19 mouse cellular contexts compared by ENCODE assay signal in the genomic region with DNA sequence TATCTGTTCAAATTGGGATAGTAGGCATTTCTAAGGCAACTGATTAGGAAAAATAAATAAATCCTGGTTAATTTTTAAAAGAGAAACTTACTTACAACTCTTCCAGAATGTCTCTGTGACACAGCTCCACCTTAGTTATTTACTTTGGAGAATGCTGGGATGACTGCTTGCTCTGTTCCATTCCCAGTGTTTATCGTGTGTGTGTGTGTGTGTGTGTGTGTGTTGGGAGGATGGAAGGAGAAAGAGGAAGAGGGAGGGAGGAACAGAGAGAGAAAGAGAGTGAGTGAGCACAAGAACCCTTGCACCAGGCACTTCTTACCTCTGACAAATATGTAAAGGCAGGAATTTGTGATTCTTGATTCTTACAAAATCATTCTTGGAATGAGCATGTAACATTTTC.
DNase-seq lines count a peak whose midpoint lies in the region; ATAC-seq and TF ChIP-seq lines count a peak whose summit lies in the region.
"Had no signal": no experiment of that assay in that cellular context is flagged by ENCODE, and none has a peak within 500 bp of the region (broad histone marks: within the 10 kb centered on the region; RNA-seq: fewer than 3 reads in every experiment).

No protein-coding gene starts in this region.

- no peaks in the 10 kb centered on the region for H3K9me3 ChIP-seq in heart, embryonic 10.5 days
- H3K9me3 ChIP-seq in liver, embryonic 11.5 days (ENCODE audit: control insufficient read depth, low read length), result no peaks in the 10 kb centered on the region
- no peaks in the 10 kb centered on the region for H3K9me3 ChIP-seq in intestine, embryonic 14.5 days (ENCODE audit: control insufficient read depth, low read length)
- no peaks in the 10 kb centered on the region for H3K9me3 ChIP-seq in midbrain, embryonic 13.5 days
- H3K9me3 ChIP-seq: hindbrain, embryonic 12.5 days; neural tube, embryonic 13.5 days had no signal

- no peaks in the 10 kb centered on the region for H3K36me3 ChIP-seq in heart, embryonic 10.5 days
- H3K36me3 ChIP-seq in liver, adult 2 months (ENCODE audit: control insufficient read depth, insufficient read depth, low read length), result no peaks in the 10 kb centered on the region; the same call in 1 of the 2 replicates
- no peaks in the 10 kb centered on the region for H3K36me3 ChIP-seq in liver, embryonic 11.5 days (ENCODE audit: control insufficient read depth, insufficient read depth, low read length)
- no peaks in the 10 kb centered on the region for H3K36me3 ChIP-seq in intestine, embryonic 14.5 days (ENCODE audit: control insufficient read depth, insufficient read depth, low read length)
- H3K36me3 ChIP-seq in midbrain, embryonic 13.5 days, result no peaks in the 10 kb centered on the region
- H3K36me3 ChIP-seq: hindbrain, embryonic 12.5 days; neural tube, embryonic 13.5 days had no signal

- ATAC-seq in liver, embryonic 11.5 days (replicated peaks; ENCODE audit: low FRiP score), result no peak
- ATAC-seq in intestine, embryonic 14.5 days (replicated peaks; ENCODE audit: low FRiP score, low TSS enrichment, low read depth), result no peak
- peak; percentile 59; the same call in 1 of the 2 replicates for ATAC-seq in megakaryocyte progenitor cell, adult 5-6 weeks (replicated peaks; ENCODE audit: poor library complexity)
- ATAC-seq in midbrain, embryonic 13.5 days, result no peak
- ATAC-seq: forebrain, embryonic 14.5 days had no signal

- H3K79me2 ChIP-seq in liver, adult 2 months (ENCODE audit: control insufficient read depth, insufficient read depth, low read length), result peaks cover 22% of the 10 kb centered on the region

- H3K4me3 ChIP-seq in heart, embryonic 10.5 days, result no peak overlapping the region
- H3K4me3 ChIP-seq in liver, adult 2 months (ENCODE audit: insufficient read depth, low read depth, low read length), result peak overlapping the region; percentile 52; the same call in 1 of the 2 replicates
- no peak overlapping the region for H3K4me3 ChIP-seq in liver, embryonic 11.5 days (ENCODE audit: low read depth, low read length)
- no peak overlapping the region for H3K4me3 ChIP-seq in intestine, embryonic 14.5 days (ENCODE audit: low read depth, low read length)
- no peak overlapping the region for H3K4me3 ChIP-seq in midbrain, embryonic 13.5 days (replicated peaks)
- H3K4me3 ChIP-seq: erythroblast, embryonic 14.5 days; hindbrain, embryonic 12.5 days; neural tube, embryonic 13.5 days had no signal

- H3K9ac ChIP-seq in liver, adult 2 months (ENCODE audit: low read depth, low read length), result 0 out of 2 replicates have a peak overlapping the region, but pooled peaks have one; percentile 51
- no peak overlapping the region for H3K9ac ChIP-seq in liver, embryonic 11.5 days (ENCODE audit: low read depth, low read length)
- no peak overlapping the region for H3K9ac ChIP-seq in intestine, embryonic 14.5 days (ENCODE audit: low read length)
- no peak overlapping the region for H3K9ac ChIP-seq in midbrain, embryonic 13.5 days (replicated peaks)
- H3K9ac ChIP-seq: hindbrain, embryonic 12.5 days; neural tube, embryonic 13.5 days had no signal

- DNase-seq in heart, adult 11 months, result peak; percentile 60
- no peak for DNase-seq in heart, embryonic 10.5 days (ENCODE audit: low spot score)
- DNase-seq in liver, adult 2 months (ENCODE audit: extremely low read depth, low read depth, low spot score), result peak; percentile 95
- no peak for DNase-seq in liver, embryonic 11.5 days (ENCODE audit: low spot score)
- DNase-seq in intestine, embryonic 14.5 days (ENCODE audit: low spot score), result no peak
- DNase-seq in ovary, postnatal 14 days (ENCODE audit: low spot score), result no peak
- DNase-seq: adrenal gland, adult 8-10 months; cerebellum, postnatal 36 days; heart, adult 18-20 months; layer of hippocampus, adult 9-11 months; lung, postnatal 10 days; right cerebral cortex, postnatal 14 days; thymus, postnatal 36 days had no signal

- H3K27me3 ChIP-seq in heart, embryonic 10.5 days (ENCODE audit: insufficient read depth, poor library complexity, severe bottlenecking), result no peaks in the 10 kb centered on the region
- no peaks in the 10 kb centered on the region for H3K27me3 ChIP-seq in liver, adult 2 months (ENCODE audit: control insufficient read depth, insufficient read depth, low read length)
- no peaks in the 10 kb centered on the region for H3K27me3 ChIP-seq in liver, embryonic 11.5 days (replicated peaks; ENCODE audit: control insufficient read depth, insufficient read depth, low read length)
- no peaks in the 10 kb centered on the region for H3K27me3 ChIP-seq in intestine, embryonic 14.5 days (replicated peaks; ENCODE audit: control insufficient read depth, insufficient read depth, low read length)
- no peaks in the 10 kb centered on the region for H3K27me3 ChIP-seq in midbrain, embryonic 13.5 days
- H3K27me3 ChIP-seq: hindbrain, embryonic 12.5 days; neural tube, embryonic 13.5 days had no signal

- no peak for TF ChIP-seq POLR2A in liver, adult 2 months (IDR thresholded peaks at IDR 0.05; ENCODE audit: extremely low read depth, insufficient read depth, low read length)

- 56% methylated on average over 1 of the region's 1 CpGs for WGBS in heart, embryonic 10.5 days
- WGBS in liver, adult 2 months, result 20% methylated on average over 1 of the region's 1 CpGs
- WGBS in liver, embryonic 11.5 days, result 50% methylated on average over 1 of the region's 1 CpGs
- WGBS in intestine, embryonic 14.5 days, result 21% methylated on average over 1 of the region's 1 CpGs
- 86% methylated on average over 1 of the region's 1 CpGs for WGBS in midbrain, embryonic 13.5 days

- H3K4me1 ChIP-seq in heart, embryonic 10.5 days, result peaks cover 21% of the 10 kb centered on the region
- peaks cover 13% of the 10 kb centered on the region for H3K4me1 ChIP-seq in liver, adult 2 months (ENCODE audit: control insufficient read depth, insufficient read depth, low read length)
- H3K4me1 ChIP-seq in liver, embryonic 11.5 days (replicated peaks; ENCODE audit: control insufficient read depth, insufficient read depth, low read length), result no peaks in the 10 kb centered on the region
- peaks cover 14% of the 10 kb centered on the region for H3K4me1 ChIP-seq in intestine, embryonic 14.5 days (replicated peaks; ENCODE audit: control insufficient read depth, insufficient read depth, low read length)
- H3K4me1 ChIP-seq in midbrain, embryonic 13.5 days (replicated peaks), result no peaks in the 10 kb centered on the region
- H3K4me1 ChIP-seq: hindbrain, embryonic 12.5 days; neural tube, embryonic 13.5 days had no signal

- TF ChIP-seq CTCF in liver, adult 2 months (IDR thresholded peaks at IDR 0.05; ENCODE audit: low read depth, low read length), result no peak

- no peak overlapping the region for H3K27ac ChIP-seq in heart, embryonic 10.5 days
- peak overlapping the region; percentile 93 for H3K27ac ChIP-seq in liver, adult 2 months (replicated peaks; ENCODE audit: insufficient read depth, low read depth, low read length)
- no peak overlapping the region for H3K27ac ChIP-seq in liver, embryonic 11.5 days (ENCODE audit: low read depth, low read length)
- peak overlapping the region; percentile 54; the same call in 1 of the 2 replicates for H3K27ac ChIP-seq in intestine, embryonic 14.5 days (ENCODE audit: low read depth)
- H3K27ac ChIP-seq in midbrain, embryonic 13.5 days, result no peak overlapping the region
- H3K27ac ChIP-seq: hindbrain, embryonic 12.5 days; neural tube, embryonic 13.5 days had no signal

- H3K4me2 ChIP-seq in liver, embryonic 11.5 days, result no peak overlapping the region
- peak overlapping the region; percentile 50 for H3K4me2 ChIP-seq in intestine, embryonic 14.5 days (ENCODE audit: low read length)
- H3K4me2 ChIP-seq in midbrain, embryonic 13.5 days (replicated peaks), result no peak overlapping the region
- H3K4me2 ChIP-seq: hindbrain, embryonic 12.5 days; neural tube, embryonic 13.5 days had no signal

Comparison
In these comparisons a context has a peak if more than half of its experiments do, and no peak if none do; other contexts are left out.
1. DNase-seq: peak in heart, adult 11 months (single experiment) and liver, adult 2 months (single experiment); none in heart, embryonic 10.5 days (single experiment), liver, embryonic 11.5 days (single experiment), intestine, embryonic 14.5 days (single experiment) and ovary, postnatal 14 days (single experiment).
2. H3K27ac ChIP-seq: peak in liver, adult 2 months (single experiment) and intestine, embryonic 14.5 days (single experiment); none in heart, embryonic 10.5 days (single experiment), liver, embryonic 11.5 days (single experiment) and midbrain, embryonic 13.5 days (single experiment).